Mouse (Mus musculus) left cerebral cortex, postnatal 36 days (tissue): Measurements from ENCODE around the gene Fam102a. TPM values are rescaled to one million over a fixed set of nuclear protein-coding genes. Genes with fewer than 3 reads are reported as not detected.

Source experiments
- DNase-seq, 2 experiments: peaks; one replicate each; pipeline ENCODE4 v3.0.0; 2021 to 2022; ENCODE audit warnings: low spot score in 2 of 2, mixed read lengths in 1 of 2
- intact Hi-C: fragments of 180-260 bp; cut with DNase I; formaldehyde crosslinking; loops from one replicate; pipeline ENCODE4 v1.15.1; 2025
- total RNA-seq, 2 experiments: library from RNA; stranded (reverse); gene quantifications; 2 replicates each; pipeline ENCODE4 v1.2.3; 2021

Gene Fam102a
- total RNA-seq, 2 experiments from 2014 or later, result 53.6 to 68.9 TPM

DNA sequence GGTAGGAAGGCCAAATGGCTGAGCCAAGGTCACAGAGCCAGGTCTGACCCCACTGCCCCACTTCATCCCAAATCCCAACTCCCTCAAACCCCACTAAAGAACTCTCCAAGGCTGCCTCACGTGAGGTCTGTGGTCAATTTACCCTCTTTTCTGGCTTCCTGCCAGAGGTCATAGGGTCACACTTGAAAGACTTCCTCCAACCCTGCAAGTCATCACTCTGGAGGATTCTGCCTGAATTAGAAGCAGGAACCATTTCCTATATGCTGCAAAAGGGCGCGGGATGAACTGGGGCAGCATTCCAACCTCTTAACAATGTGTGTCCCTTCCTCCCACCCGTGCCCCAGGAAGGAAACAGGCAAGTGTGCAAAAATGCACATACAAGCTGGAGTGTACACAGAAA lies 25.8 kb upstream of the Fam102a start:
- no peak for DNase-seq
- intact Hi-C loops, result no loop called here

DNA sequence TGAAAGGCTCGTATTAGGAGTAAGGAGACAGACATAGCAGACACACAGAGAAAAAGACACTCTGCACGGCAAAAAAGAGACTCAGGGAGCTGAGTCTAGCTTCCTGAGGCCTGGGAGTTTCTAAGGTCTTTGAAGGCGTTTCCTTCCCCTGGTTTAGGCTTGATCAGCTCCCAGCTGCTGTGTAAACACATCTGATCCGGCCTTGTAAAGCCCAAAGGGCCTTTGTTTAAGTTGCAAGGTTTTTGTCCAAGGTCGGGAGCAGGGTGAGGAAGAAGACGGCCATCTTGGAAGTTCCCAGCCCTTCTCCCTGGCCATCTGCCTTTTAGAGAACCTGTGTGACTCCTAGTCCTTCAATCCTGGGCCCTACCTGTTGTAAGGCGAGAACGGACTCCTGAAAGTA lies 25.2 kb upstream of the Fam102a start:
- intact Hi-C loops, result no loop called here
- DNase-seq, result no peak

DNA sequence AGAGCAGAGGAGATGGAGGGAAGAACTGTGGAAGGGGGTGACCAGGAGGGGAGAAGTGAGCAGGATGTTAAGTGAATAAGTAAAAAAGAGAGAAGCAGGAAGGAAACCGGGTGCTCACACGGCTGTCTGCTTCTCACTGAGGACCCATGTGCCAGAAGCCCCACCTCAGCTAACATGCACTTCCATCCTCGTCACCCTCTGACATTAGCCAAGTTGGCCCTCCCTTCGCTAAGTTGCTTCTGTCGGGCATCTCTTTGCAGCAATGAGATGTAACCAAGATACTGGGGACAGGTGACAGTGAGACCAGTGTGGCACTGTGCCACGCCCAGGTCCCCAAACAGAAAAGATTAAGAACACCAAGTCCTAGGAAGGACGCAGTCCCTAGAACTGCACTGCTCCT lies 22.5 kb upstream of the Fam102a start:
- intact Hi-C loops, result no loop called here
- DNase-seq, result no peak

DNA sequence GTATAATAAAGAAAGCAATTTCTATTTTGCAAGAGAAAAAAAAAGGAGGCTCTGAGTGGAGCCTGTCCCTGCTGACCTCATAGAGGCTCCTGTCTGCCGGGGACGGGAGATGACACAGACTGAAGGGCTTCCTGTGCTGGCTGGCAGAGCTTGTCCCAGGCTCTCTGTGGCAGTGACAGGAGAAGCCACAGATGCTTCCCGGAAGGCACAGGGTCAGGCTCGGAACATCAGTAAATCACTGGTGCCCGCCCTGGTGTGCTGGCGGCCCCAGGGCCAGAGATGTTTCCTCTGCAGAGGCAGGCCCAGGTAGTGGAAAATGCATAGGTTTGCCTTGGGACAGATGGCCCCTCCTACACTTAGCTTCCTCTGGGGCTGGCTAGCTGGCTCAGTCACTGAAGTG lies 20.8 kb upstream of the Fam102a start:
- intact Hi-C loops, result no loop called here
- no peak for DNase-seq

DNA sequence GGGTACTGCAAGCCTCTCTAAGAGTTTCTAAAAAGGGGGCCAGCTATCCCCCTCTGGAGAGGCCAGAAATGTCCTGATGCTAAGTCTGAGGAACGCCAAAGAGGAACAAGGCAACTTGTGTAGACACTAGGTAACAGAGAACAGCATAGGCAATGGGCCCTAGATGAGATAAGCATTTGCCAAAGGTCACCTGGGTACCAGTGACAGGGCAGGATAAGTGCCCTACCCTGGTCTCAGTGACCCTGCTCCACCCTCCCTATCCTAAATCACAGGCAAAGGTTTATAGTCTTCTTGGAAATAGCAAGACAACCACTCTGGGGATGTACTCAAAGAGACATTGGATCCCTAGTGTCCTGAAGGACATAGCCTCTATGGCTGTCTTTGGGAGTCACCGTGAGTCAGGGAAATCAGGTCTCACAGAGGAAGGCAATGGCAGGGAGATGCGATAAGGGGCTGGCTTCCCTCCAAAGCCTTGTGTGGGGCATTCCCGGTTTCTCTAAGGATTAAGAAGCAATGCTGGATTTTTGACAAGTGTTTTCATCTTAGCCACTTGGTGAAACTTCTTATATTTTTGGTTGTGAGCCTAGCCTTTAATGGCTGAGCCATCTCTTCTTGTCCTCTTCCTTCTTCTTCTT lies 17.8 kb upstream of the Fam102a start:
- no peak for DNase-seq
- intact Hi-C loops, result no loop called here

DNA sequence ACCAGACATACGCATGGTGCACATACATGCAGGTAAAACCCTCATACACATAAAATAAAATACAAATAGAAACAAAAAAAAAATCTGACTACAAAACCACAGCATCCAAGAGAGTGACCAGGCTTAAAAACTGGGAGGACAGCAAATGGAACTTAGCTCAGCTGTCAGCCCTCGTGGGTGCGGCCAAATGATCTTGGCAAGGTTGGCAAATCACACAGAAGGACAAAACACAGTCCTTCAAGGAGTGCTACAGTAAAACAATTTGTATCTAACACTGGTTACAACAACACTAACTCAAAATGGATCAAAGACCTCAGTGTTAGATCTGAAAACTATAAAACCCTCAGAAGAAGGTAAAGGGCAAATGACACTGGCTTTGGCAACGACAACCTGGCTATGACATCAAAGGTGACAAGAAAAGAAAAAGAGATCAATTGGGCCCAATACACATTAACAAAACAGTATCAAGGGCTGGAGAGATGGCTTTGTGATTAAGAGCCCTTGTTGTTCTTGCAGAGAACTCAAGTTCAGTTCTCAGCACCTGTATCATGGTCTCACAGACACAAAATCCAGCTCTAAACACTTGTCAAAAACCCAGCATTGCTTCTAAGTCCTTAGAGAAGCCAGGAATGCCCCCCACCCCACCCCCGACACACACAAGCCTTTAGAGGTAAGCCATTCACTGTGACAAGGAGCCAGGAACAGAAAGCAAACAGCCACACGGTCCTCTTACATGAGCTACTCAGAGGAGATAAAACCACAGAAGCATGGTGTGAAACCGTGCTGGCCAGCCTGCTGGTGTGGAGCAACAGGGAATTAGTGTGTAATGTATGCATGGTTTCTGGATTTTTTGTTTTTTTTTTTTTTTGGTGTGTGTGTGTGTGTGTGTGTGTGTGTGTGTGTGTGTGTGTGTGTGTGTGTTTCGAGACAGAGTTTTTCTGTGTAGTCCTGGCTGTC lies 14.8 kb upstream of the Fam102a start:
- intact Hi-C loops, result no loop called here
- no peak for DNase-seq

DNA sequence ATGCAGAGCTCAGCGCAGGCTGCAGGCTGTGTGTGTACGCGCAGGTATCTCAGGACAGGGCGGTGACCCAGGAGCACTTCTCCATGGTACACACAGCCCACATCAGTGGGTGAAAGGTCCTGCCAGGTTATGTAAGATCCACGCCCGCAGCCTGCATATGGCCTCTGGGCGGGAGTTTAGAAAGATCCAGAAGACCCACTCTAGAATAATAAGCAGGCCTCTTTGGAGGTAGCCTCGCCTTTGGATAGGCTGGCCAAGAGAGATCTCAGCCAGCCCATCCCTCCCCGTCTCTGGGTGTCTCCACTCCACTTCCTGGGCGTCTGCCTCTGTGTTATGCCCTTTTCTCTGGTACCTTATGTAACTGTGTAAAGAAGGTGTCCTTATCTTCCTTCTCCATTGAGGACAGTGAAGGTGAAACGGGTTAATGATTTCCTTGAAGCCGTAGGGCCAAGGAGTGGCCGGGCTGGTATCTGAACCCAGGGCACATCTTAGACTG lies 10.5 kb upstream of the Fam102a start:
- no peak for DNase-seq
- intact Hi-C loops, result no loop called here

DNA sequence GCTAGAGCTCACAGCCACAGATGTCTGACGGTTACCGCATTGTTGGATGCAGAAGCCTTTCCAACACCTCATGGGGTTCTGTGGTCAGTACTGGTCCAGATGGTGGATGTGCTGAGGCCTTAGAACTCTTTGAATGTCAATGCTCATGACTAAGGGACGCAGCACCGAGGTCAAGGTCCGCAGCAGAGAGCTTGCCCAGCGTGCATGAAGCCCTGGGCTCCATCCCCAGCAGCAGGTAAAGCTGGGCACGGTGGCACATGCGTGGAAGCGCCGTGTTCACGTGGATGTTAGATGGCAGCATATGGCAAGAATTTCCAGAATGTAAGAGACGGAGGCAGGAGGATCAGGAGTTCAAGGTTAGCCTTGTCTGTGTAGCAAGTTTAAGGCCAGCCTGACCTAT lies 9.3 kb upstream of the Fam102a start:
- intact Hi-C loops, result no loop called here
- DNase-seq, result no peak

DNA sequence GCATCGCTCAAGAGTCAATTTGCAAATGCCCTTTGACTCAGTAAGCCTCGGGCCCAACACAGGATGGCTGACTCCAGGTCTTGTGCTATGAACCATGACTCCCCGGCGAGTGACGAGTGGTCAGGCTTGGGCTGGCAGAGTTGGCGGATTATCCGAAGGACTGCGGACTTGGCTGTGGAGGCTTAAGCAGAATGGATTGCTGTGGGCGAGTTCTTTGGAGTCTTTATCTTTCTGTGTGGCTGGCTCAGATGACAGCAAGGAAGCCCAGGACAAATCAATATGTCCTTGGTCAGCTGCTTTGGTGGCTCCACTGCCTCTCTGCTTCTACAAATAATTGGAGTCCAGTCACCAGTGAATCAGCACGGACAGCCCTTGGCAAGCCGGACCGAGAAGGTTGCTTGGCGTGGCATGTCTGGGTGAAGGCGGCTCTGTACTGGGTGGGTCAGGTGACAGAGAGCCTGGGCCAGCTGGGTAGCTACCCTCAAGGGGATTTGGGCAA lies 7.6 kb upstream of the Fam102a start:
- intact Hi-C loops, result no loop called here
- no peak for DNase-seq

DNA sequence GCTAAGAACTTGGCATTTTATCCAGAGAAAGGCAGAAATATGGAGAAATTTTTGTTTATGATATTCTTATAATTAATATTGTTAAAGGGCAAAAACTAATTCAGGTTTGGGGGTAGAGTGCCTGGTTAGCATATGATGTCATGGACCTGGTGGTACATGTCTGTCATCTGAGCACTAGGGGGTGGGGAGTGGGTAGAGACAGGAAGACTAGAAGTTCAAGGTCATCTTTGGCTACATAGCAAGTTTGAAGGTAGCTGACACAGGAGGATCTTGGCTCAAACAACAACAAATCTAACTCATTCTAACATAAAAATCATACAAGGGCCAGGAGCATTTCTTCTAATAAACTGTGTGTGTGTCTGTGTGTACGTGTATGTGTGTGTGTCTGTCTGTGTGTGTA lies 6.8 kb upstream of the Fam102a start:
- DNase-seq, result no peak
- intact Hi-C loops, result no loop called here

DNA sequence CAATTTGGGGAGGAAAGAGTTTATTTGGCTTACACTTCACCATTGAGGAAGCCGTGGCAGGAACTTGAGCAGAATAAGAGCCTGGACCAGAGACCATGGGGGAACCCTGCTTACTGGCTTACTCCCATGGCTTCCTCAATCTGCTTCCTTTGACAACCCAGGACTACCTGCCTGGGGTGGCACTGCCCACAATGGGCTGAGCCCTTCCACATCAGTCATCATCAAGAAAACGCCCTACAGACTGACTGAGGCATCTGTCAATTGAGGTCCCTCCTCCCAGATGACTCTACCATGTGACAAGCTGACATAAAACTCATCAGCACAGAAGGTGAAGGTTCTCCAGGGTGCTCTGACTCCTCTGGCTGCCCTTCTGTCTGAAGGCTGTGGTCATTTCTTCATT lies 4.7 kb upstream of the Fam102a start:
- no peak for DNase-seq
- intact Hi-C loops, result no loop called here

DNA sequence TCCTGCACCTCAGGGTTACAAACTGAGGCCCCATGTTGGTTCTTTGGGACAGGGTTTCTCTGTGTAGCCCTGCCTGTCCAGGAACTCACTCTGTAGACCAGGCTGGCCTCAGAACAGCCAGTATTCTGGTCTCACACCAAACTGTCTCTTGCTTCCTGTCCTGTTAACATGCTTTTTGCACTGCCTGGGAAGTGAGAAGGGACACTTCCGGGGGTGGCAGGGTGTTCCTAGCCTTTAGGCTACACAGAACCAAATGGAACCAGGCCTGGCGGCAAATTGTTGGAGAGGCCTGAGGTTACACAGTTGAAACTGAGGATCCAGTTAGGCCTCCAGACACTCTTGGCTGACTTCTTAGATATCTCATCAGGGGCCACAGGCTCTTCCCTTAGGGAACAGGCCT lies 2.0 kb upstream of the Fam102a start:
- intact Hi-C loops, result no loop called here
- DNase-seq, result no peak

DNA sequence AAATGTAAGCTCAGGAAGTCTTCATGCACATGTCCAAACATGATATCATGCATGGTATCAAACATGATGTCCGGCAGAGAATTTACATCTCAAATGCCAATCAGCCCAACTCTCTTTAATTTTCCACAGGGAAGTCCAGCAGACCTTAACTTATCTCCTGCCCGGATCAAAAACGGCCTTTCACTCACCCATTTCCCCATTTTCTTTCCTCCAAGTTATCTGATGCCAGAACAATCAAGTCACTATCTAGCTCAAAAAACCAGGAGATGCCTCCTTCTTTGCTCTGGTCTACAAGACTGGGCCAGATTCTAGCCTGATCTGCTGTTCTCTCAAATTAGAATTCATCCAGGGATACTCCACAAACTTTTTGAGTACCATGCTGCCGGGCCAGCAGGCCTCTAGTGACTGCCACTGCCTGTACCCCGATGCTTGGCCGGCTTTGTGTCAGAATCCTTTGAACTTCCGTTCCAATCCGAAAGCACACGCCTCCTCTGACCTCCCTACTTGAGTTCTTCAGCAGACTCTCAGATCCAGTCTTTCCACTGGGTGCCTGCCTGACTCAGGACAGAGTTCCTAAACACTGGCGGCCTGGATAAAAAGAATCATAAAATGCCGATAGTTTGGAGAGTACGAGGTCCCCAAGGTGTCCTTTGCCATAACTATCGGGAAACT lies 935 bp upstream of the Fam102a start:
- intact Hi-C loops, result no loop called here
- no peak for DNase-seq

DNA sequence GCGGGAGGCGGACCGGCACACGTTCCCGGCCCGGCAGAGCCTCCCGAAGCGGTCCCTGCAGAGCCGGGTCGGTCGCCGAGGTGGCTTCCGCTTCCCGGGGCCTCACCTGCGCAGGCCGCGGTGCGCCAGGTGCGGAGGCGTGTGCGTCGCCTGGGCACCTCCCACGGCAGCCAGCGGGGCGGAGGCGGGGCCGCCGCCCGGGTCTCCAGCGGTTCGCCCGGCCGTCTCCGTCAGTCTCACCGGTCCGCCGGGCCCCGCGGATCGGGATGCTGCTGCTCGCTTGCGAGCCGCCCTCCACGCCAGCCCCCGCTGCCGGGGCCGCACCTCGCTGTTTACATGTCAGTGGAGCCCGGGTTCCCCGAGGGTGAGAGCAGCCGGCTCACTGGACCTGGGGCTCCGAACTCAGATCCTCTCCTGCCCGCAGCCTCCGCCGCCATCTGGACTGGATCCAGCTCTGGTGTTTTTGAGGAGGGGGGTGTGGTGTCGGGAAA lies 414 bp downstream of the Fam102a start:
- peak in 1 of 2 experiments; percentile 66 for DNase-seq
- intact Hi-C loops, result loop anchor here (5.0 kb wide), 1 partner anchor 48 kb away; no protein-coding TSS in a partner anchor

DNA sequence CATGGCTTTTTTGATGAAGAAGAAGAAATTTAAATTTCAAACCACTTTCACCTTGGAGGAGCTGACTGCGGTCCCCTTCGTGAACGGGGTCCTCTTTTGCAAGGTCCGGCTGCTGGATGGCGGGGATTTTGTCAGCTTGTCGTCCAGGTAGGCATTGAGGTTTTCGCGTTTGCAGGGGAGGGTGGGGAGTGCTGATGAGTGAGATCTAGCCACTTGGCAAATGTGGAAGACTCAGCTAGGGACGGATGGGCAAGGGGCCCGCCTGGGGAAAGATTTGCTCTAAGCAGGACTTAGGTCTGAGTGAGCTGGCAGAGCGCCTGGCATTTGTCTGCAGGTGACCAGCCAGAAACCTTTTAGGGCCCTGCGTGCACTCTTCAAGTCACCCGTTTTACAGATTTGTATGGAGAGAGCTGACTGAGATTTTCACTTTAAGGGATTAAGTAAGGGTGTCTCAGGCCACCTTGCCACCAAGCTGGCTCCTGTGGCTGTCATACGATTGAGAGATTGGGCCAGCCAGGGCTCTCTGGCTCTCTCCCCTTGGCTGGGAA lies 1.0 kb downstream of the Fam102a start:
- no peak for DNase-seq
- intact Hi-C loops, result loop anchor here (2.0 to 5.0 kb wide), 2 partner anchors 31 to 49 kb away; no protein-coding TSS in a partner anchor

DNA sequence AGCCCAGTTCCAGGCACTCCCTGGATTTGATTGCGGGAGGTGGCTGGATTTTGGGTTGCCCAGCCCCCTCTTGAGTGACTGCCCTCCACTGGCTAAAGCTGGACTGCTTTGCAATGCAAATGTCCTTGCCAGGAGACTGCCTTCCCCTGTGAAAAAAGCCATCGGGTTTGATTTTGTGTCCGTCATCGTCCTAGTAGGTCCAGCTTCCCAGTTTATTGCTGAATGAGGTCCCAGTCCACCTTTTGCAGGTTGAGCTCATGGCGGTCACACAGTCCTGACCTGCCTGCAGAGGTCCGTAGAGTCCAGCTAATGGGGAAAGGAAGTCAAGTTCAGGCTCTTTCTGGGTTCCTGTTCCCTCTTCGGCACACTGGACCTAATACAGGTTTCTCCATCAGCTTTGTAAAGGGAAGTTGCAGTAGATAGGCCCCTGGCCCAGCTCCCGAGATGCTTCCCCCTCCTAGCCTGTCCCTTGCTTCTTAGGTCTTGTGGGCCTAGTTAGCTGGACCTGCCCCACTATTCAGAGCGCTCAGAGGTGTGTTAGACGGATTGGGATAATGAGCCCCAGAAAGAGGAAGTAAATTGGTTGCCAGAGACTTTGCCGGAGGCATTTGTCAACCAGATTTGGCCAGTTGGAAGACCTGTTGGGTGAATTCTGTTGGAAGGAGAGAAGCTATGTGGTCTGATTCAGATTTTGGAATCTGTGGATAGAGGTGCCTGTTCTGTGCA lies 1.7 kb downstream of the Fam102a start:
- peak; percentile 52 to 65 for DNase-seq
- intact Hi-C loops, result loop anchor here (2.0 to 5.0 kb wide), 2 partner anchors 30 to 49 kb away; no protein-coding TSS in a partner anchor

DNA sequence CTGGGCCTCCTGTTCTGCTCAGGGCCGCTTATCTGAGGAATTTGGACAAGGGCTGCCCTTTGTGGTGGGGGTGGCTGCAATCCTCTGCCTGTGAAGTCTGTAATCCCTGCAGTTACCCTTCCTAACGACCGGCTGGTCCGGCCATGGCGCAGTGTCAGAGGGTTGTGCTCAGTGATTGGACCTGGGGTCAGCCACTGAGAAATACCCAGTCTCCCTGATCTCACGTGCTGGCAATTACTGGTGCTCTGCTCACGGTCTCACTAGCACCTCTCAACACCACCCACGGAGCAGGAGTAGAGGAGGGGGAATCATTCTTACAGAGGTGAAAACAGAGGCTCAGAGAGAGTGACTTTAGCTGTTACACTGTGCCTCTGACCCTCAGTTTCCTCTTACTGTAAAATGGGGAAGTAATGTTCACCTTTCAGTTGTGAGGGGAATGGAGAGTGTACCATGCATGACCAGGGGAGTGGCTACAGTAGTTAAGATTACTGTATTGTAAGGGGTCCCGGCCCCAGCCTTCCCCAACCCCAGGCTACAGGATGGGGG lies 2.3 kb downstream of the Fam102a start:
- DNase-seq, result no peak
- intact Hi-C loops, result loop anchor here (2.0 to 5.0 kb wide), 2 partner anchors 29 to 50 kb away; no protein-coding TSS in a partner anchor

DNA sequence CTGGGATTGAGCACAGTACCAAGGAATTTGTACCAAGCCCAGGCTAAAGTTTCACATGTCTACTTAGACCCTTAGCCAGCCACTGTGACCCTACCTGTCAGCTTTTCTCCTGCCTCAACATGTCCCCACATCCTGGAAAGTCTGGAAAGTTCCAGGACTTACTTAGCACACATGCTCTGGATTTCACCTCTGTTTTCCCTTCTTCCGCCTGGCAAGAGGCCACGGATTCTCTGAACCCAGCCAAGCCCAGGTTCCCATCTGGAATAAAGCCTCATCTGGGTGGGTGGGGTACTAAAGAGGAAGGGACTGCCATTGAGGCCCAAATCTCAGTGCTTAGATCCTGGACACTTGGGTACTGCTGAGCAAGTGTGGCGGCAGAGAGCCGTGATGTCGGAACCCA lies 2.8 kb downstream of the Fam102a start:
- no peak for DNase-seq
- intact Hi-C loops, result loop anchor here (2.0 to 5.0 kb wide), 2 partner anchors 29 to 51 kb away; no protein-coding TSS in a partner anchor
